Mouse (Mus musculus): Measurements from ENCODE around the gene Rab11b. TPM values are rescaled to one million over a fixed set of nuclear protein-coding genes. Genes with fewer than 3 reads are reported as not detected.

Rab11b gene
- polyA plus RNA-seq, 1 experiment from 2014 or later: 285 TPM

GRCm38 (mm10) chr17:33771617-33772016 is 11.3 kb upstream of the Rab11b start:
- H3K9ac ChIP-seq: no peak overlapping the region
- no peak overlapping the region for H3K4me2 ChIP-seq
- WGBS: 93% methylated on average over 4 of the region's 4 CpGs
- H3K27ac ChIP-seq (ENCODE audit: poor library complexity, severe bottlenecking): no peak overlapping the region
- H3K4me1 ChIP-seq (replicated peaks): no peaks in the 10 kb centered on the region
- no peak overlapping the region for H3K4me3 ChIP-seq
- no peaks in the 10 kb centered on the region for H3K9me3 ChIP-seq (replicated peaks)
- H3K36me3 ChIP-seq: peaks cover 15% of the 10 kb centered on the region; the same call in 1 of the 2 replicates
- no peak for ATAC-seq (ENCODE audit: insufficient number of reproducible peaks, low FRiP score)
- H3K27me3 ChIP-seq (replicated peaks): 0 out of 2 replicates have a peak, but pooled peaks cover 7% of the 10 kb centered on the region

- ATAC-seq (ENCODE audit: insufficient number of reproducible peaks, low FRiP score): no peak
- Histone ChIP-seq H3K27ac (ENCODE audit: poor library complexity, severe bottlenecking) (no peak overlapping the region), H3K4me3 (no peak overlapping the region), H3K27me3 (replicated peaks) (0 out of 2 replicates have a peak, but pooled peaks cover 8% of the 10 kb centered on the region), H3K4me1 (replicated peaks) (no peaks in the 10 kb centered on the region), H3K9me3 (replicated peaks) (no peaks in the 10 kb centered on the region), H3K4me2 (no peak overlapping the region), H3K9ac (no peak overlapping the region), H3K36me3 (no peaks in the 10 kb centered on the region)
- whole genome bisulfite sequencing: 67% methylated on average over 3 of the region's 3 CpGs
These were observed 6.1 kb upstream of the Rab11b start for GRCm38 (mm10) chr17:33766389-33766788.

- peak overlapping the region; percentile 88 for H3K4me2 ChIP-seq
- H3K4me3 ChIP-seq: peak overlapping the region; percentile 69
- H3K9ac ChIP-seq: peak overlapping the region; percentile 88
- H3K4me1 ChIP-seq (replicated peaks): peaks cover 45% of the 10 kb centered on the region
- peak; percentile 90 for ATAC-seq (ENCODE audit: insufficient number of reproducible peaks, low FRiP score)
- WGBS: under 1% methylated on average over 35 of the region's 38 CpGs
- no peaks in the 10 kb centered on the region for H3K36me3 ChIP-seq
- no peaks in the 10 kb centered on the region for H3K27me3 ChIP-seq (replicated peaks)
- H3K27ac ChIP-seq (ENCODE audit: poor library complexity, severe bottlenecking): peak overlapping the region; percentile 98
- H3K9me3 ChIP-seq (replicated peaks): no peaks in the 10 kb centered on the region
These were observed 519 bp downstream of the Rab11b start for GRCm38 (mm10) chr17:33759767-33760254.

- peaks cover 65% of the 10 kb centered on the region for H3K4me1 ChIP-seq (replicated peaks)
- WGBS: 54% methylated on average over 4 of the region's 4 CpGs
These were observed 3.1 kb downstream of the Rab11b start for GRCm38 (mm10) chr17:33757231-33757630.

GRCm38 (mm10) chr17:33756108-33756790 is 4.1 kb downstream of the Rab11b start:
- Histone ChIP-seq H3K9ac (no peak overlapping the region), H3K4me1 (replicated peaks) (peaks cover 65% of the 10 kb centered on the region), H3K9me3 (replicated peaks) (no peaks in the 10 kb centered on the region), H3K27ac (ENCODE audit: poor library complexity, severe bottlenecking) (no peak overlapping the region), H3K36me3 (0 out of 2 replicates have a peak, but pooled peaks cover 6% of the 10 kb centered on the region), H3K4me2 (no peak overlapping the region), H3K27me3 (replicated peaks) (no peaks in the 10 kb centered on the region), H3K4me3 (no peak overlapping the region)
- 83% methylated on average over 3 of the region's 3 CpGs for WGBS
- no peak for ATAC-seq (ENCODE audit: insufficient number of reproducible peaks, low FRiP score)

More at GRCm38 (mm10) chr17:33757231-33757630, 3.1 kb downstream of the Rab11b start:
- H3K9me3 ChIP-seq (replicated peaks): no peaks in the 10 kb centered on the region
- H3K4me3 ChIP-seq: no peak overlapping the region
- no peak overlapping the region for H3K27ac ChIP-seq (ENCODE audit: poor library complexity, severe bottlenecking)
- H3K27me3 ChIP-seq (replicated peaks): no peaks in the 10 kb centered on the region
- H3K4me2 ChIP-seq: peak overlapping the region; percentile 11; the same call in 1 of the 2 replicates
- ATAC-seq (ENCODE audit: insufficient number of reproducible peaks, low FRiP score): no peak
- no peaks in the 10 kb centered on the region for H3K36me3 ChIP-seq
- H3K9ac ChIP-seq: no peak overlapping the region

- Histone ChIP-seq H3K9me3 (replicated peaks) (no peaks in the 10 kb centered on the region), H3K4me2 (no peak overlapping the region), H3K36me3 (peaks cover 9% of the 10 kb centered on the region; the same call in 1 of the 2 replicates), H3K4me1 (replicated peaks) (peaks cover 72% of the 10 kb centered on the region), H3K27ac (ENCODE audit: poor library complexity, severe bottlenecking) (no peak overlapping the region), H3K9ac (no peak overlapping the region), H3K27me3 (replicated peaks) (no peaks in the 10 kb centered on the region), H3K4me3 (no peak overlapping the region)
- 88% methylated on average over 10 of the region's 10 CpGs for whole genome bisulfite sequencing
- ATAC-seq (ENCODE audit: insufficient number of reproducible peaks, low FRiP score): no peak
These were observed 4.8 kb downstream of the Rab11b start for GRCm38 (mm10) chr17:33755418-33756107.

GRCm38 (mm10) chr17:33754656-33755055 is 5.7 kb downstream of the Rab11b start:
- no peak overlapping the region for H3K4me3 ChIP-seq
- no peak overlapping the region for H3K4me2 ChIP-seq
- H3K27ac ChIP-seq (ENCODE audit: poor library complexity, severe bottlenecking): no peak overlapping the region
- no peaks in the 10 kb centered on the region for H3K9me3 ChIP-seq (replicated peaks)
- no peak for ATAC-seq (ENCODE audit: insufficient number of reproducible peaks, low FRiP score)
- no peak overlapping the region for H3K9ac ChIP-seq
- H3K4me1 ChIP-seq (replicated peaks): peaks cover 76% of the 10 kb centered on the region
- WGBS: 76% methylated on average over 1 of the region's 1 CpGs
- peaks cover 15% of the 10 kb centered on the region for H3K36me3 ChIP-seq
- no peaks in the 10 kb centered on the region for H3K27me3 ChIP-seq (replicated peaks)

GRCm38 (mm10) chr17:33752297-33752696 is 8.0 kb downstream of the Rab11b start:
- no peak overlapping the region for H3K9ac ChIP-seq
- H3K4me3 ChIP-seq: no peak overlapping the region
- no peak overlapping the region for H3K27ac ChIP-seq (ENCODE audit: poor library complexity, severe bottlenecking)
- no peak overlapping the region for H3K4me2 ChIP-seq
- peaks cover 37% of the 10 kb centered on the region for H3K36me3 ChIP-seq
- H3K27me3 ChIP-seq (replicated peaks): no peaks in the 10 kb centered on the region
- no peaks in the 10 kb centered on the region for H3K9me3 ChIP-seq (replicated peaks)
- no peak for ATAC-seq (ENCODE audit: insufficient number of reproducible peaks, low FRiP score)
- peaks cover 53% of the 10 kb centered on the region for H3K4me1 ChIP-seq (replicated peaks)
- 96% methylated on average over 2 of the region's 2 CpGs for WGBS

- H3K4me3 ChIP-seq: no peak overlapping the region
- ATAC-seq (ENCODE audit: insufficient number of reproducible peaks, low FRiP score): no peak
- peaks cover 42% of the 10 kb centered on the region for H3K36me3 ChIP-seq
- no peaks in the 10 kb centered on the region for H3K27me3 ChIP-seq (replicated peaks)
- no peak overlapping the region for H3K9ac ChIP-seq
- no peak overlapping the region for H3K4me2 ChIP-seq
- H3K4me1 ChIP-seq (replicated peaks): peaks cover 45% of the 10 kb centered on the region
- H3K9me3 ChIP-seq (replicated peaks): no peaks in the 10 kb centered on the region
- H3K27ac ChIP-seq (ENCODE audit: poor library complexity, severe bottlenecking): no peak overlapping the region
These were observed 9.1 kb downstream of the Rab11b start for GRCm38 (mm10) chr17:33751181-33751580.

GRCm38 (mm10) chr17:33749451-33749850 is 10.9 kb downstream of the Rab11b start:
- Histone ChIP-seq H3K27ac (ENCODE audit: poor library complexity, severe bottlenecking) (no peak overlapping the region), H3K9ac (no peak overlapping the region), H3K4me2 (no peak overlapping the region), H3K4me1 (replicated peaks) (peaks cover 34% of the 10 kb centered on the region), H3K27me3 (replicated peaks) (no peaks in the 10 kb centered on the region), H3K36me3 (peaks cover 56% of the 10 kb centered on the region), H3K9me3 (replicated peaks) (no peaks in the 10 kb centered on the region), H3K4me3 (no peak overlapping the region)
- no peak for ATAC-seq (ENCODE audit: insufficient number of reproducible peaks, low FRiP score)
- 97% methylated on average over 5 of the region's 5 CpGs for WGBS

- H3K4me1 ChIP-seq (replicated peaks): peaks cover 15% of the 10 kb centered on the region
- no peaks in the 10 kb centered on the region for H3K27me3 ChIP-seq (replicated peaks)
- no peak overlapping the region for H3K27ac ChIP-seq (ENCODE audit: poor library complexity, severe bottlenecking)
- 55% methylated on average over 2 of the region's 2 CpGs for WGBS
- peaks cover 49% of the 10 kb centered on the region for H3K36me3 ChIP-seq
- no peak overlapping the region for H3K4me3 ChIP-seq
- no peak overlapping the region for H3K9ac ChIP-seq
- no peak overlapping the region for H3K4me2 ChIP-seq
- H3K9me3 ChIP-seq (replicated peaks): no peaks in the 10 kb centered on the region
- peak; percentile 77 for ATAC-seq (ENCODE audit: insufficient number of reproducible peaks, low FRiP score)
These were observed 14.3 kb downstream of the Rab11b start for GRCm38 (mm10) chr17:33746011-33746410.
